Mouse (Mus musculus) spleen, embryonic (tissue): ENCODE measurements at regions not wholly inside any gene's neighbourhood (a gene's known extent, or its start where the extent isn't known, plus 50 kb on each side); places are given as distances from the start of the nearest gene placed in this dataset.

Experiments used
- CTCF ChIA-PET: fragments of 350-600 bp; sonication (Branson Sonifier 250); formaldehyde crosslinking; loops from one replicate; lab custom pipeline; 2022; lab: Charles Lee

DNA sequence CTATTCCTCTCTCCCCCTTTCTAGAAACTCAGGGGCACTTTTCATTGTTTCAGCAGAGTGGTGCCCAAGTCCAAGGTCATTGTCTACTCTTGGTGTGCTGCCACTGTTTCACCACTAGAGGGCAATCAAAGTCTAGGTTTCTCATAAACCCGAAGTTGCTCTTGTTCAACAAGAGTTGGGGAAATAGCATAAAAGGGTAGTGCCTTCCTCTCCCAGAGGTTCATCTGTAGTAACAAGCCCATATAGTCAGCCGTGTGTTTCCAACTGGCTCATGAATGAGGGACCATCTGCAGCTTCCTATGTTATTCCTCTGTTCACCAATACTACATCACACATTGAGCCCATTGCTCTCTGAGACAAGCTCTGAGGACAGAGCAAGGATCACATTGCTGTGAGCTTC lies 292.4 kb upstream of the Nrsn1 start:
- CTCF ChIA-PET, result no interaction called here

GRCm38 (mm10) chr13:25560339-25560738 lies 290.0 kb upstream of the Nrsn1 start:
- CTCF ChIA-PET, result no interaction called here

DNA sequence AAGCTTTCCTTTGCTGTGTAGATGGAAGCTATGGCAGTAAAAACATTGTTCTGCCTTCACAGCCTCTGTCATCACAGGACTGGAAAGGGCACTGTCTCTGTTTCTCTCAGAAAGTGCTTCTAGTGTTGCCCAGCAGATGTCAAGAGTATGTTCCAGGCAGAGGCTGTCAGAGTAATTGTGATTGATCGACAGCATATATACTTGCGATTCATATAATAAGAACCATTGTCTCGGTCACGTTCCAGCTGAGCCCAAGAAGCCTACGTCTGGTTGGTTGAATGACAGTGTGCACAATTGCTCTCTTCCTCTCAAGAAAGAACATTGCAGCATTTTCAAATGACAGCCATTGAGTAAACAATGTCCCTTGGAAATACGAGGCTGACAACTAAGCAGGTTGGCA lies 284.7 kb upstream of the Nrsn1 start:
- CTCF ChIA-PET, result no interaction called here

GRCm38 (mm10) chr13:25548551-25548950 lies 278.2 kb upstream of the Nrsn1 start:
- CTCF ChIA-PET, result no interaction called here

GRCm38 (mm10) chr13:25547150-25548145 lies 277.1 kb upstream of the Nrsn1 start:
- CTCF ChIA-PET, result no interaction called here

DNA sequence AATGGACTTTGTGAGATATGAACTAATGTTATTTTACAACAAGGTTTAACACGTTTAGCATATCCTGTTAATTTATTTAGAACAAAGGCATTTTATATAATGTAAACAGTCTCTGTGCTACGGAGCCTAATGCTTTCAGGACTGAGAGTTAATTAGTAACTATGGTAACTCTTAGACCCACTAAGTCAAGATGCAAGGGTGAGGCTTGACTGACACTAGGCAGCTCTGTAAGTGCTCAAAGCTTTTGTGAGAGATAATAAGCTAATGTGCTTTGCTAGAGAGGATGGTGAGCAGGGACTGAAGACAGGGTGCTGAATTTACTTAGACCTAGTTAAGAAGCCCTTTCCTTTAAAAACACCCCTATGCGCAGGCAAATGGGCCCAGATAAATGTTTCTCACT lies 253.8 kb upstream of the Nrsn1 start:
- CTCF ChIA-PET, result no interaction called here

DNA sequence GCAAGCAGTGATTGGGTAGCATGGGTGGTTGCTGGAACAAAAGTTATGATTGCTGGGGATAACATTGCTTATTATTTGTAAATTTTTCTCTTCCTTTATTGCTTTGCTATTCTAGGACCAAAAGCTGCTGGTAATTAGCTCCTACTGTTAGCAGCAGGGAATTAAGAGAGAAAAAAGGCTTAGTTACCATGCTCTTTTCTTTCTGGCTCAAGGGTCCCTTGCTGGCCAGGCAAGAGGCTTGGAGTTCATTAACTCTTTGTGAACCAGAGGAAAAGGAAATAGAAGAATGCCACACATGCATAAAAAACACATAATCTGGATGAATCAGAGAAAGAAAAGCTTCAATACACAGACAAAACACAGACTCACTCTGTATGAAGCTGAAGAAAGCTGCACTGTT lies 237.1 kb upstream of the Nrsn1 start:
- CTCF ChIA-PET, result no interaction called here

- CTCF ChIA-PET, result no interaction called here
Measured at GRCm38 (mm10) chr13:25494492-25495034, 224.3 kb upstream of the Nrsn1 start.

- CTCF ChIA-PET, result no interaction called here
Measured at GRCm38 (mm10) chr13:25490036-25490435, 219.7 kb upstream of the Nrsn1 start.

- CTCF ChIA-PET, result no interaction called here
Measured at GRCm38 (mm10) chr13:25483309-25483708, 213.0 kb upstream of the Nrsn1 start.

GRCm38 (mm10) chr13:25451917-25452316 lies 181.6 kb upstream of the Nrsn1 start:
- CTCF ChIA-PET, result no interaction called here

DNA sequence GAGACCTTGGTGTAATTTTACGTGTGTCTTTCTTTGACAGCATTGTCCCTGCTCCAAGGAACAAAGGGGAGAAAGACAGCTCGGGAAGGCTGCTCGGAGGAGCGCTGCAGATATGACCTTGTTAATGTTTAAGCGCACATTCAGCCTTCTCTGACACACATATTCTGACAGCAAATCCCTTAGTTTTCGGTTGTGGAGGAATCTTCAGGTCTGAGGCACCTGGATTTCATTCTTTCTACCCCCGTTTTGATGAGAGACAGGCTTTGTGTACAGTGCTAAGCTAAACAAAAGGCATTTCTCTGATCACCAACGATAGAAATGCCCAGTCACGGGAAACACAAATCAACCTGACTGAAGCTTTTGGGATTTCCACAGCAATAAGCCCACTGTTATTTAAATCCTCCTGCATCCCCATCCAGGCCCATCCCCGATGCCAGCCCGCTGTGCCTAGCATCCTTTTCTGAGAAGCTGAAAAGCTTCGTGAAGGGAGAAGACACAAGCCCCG lies 181.1 kb upstream of the Nrsn1 start:
- CTCF ChIA-PET, result no interaction called here

DNA sequence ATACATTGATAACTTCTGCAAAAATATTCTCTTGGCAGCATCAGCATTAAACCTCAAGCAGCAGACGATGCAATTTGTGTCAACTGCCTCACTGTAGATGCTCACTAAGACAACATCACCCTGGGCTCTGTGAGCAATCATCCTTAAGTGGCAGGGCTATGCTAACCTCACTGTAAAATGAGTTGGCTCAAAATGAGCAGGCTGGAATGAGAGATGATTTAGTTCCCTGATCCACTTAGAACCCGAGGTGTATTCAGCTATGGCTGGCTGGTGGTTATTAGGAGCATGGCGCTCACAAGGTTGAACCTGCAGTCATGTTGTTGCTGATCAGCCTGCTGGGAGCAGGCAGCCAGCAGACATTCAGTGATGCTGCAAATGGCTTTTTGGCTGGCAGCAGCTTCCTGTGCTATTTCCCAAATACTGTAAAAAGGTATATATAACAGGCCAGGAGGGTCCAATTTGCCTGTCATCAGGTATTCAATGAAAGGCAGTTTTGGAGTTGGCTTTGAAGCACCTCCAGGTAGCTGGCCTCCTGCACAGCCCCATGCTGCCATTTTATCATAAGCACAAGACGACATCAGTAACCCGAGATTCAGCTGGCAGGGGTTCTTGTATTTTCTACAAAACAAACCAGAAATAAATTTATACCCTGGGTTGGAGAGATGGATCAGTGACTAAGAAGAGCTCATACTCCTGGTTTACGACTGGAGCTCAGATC lies 159.6 kb upstream of the Nrsn1 start:
- CTCF ChIA-PET, result no interaction called here

GRCm38 (mm10) chr13:25403182-25403795 lies 133.0 kb upstream of the Nrsn1 start:
- CTCF ChIA-PET, result no interaction called here

- CTCF ChIA-PET, result no interaction called here
Measured at GRCm38 (mm10) chr13:25402691-25403090, 132.4 kb upstream of the Nrsn1 start.

DNA sequence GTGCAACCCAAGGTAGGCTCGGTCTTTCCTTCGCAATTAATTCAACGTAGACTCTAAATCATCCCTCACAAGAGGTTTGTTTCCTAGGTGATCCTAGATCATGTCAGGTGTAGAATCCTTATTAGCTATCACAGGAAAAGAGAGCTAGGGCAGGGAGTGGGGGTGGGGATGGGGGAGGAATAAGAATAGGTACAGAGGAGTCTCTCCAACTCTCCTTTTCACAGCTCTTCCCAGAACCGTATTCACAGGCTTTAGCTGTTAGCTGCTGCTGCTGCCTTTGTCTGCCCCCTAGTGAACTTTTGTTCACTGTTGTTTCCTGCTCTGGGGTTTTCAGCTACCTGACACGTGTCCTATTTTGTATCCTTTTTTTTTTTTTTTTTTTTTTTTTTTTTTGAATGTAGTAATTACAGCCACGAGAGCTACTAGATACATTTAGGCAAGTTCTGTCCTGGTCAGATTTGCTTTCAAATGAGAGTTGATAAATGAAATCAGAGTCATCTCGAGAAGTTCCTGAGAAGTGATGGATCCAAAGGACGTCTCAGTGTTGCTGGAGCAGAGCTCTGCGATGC lies 131.7 kb upstream of the Nrsn1 start:
- CTCF ChIA-PET, result no interaction called here

- CTCF ChIA-PET, result no interaction called here
Measured at GRCm38 (mm10) chr13:25392770-25393290, 122.5 kb upstream of the Nrsn1 start.

DNA sequence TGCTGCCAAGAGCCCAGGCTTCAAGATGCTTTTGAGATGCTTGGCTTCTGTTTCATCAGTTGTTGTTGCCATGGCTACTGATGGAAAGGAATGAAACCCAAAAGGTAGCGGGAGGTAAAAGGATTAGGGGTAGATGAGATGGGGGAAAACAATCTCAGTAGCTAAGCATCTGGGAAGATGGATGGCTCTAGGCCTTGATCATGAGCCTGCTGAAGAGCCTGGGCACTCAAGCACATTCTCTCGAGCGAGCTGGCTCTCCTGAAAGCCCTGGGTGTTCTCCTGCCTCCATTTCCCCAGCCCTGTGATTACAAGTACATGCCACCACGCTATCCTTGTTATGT lies 92.3 kb upstream of the Nrsn1 start:
- CTCF ChIA-PET, result no interaction called here

GRCm38 (mm10) chr13:25361850-25362626 lies 91.7 kb upstream of the Nrsn1 start:
- CTCF ChIA-PET, result no interaction called here

- CTCF ChIA-PET, result no interaction called here
Measured at GRCm38 (mm10) chr13:25347558-25347957, 77.3 kb upstream of the Nrsn1 start.

GRCm38 (mm10) chr13:25343309-25343708 lies 73.0 kb upstream of the Nrsn1 start:
- CTCF ChIA-PET, result no interaction called here
